Mouse (Mus musculus) lung, embryonic 14.5 days (tissue): ENCODE data around the gene Snai1. TPM values are rescaled to one million over a fixed set of nuclear protein-coding genes. Genes with fewer than 3 reads are reported as not detected.

Experiments used
- ATAC-seq: fragments of 200-750 bp; cut with Nextera tagmentation; 2 replicates; pipeline ENCODE4 v1.8.0; 2017; ENCODE audit warnings: mild to moderate bottlenecking, moderate TSS enrichment, moderate library complexity; ENCODE audit not compliant: insufficient read depth
- DNase-seq: peaks from one replicate; pipeline ENCODE4 v3.0.0-alpha.2; 2015
- H3K27ac ChIP-seq: fragments of 300-500 bp; sonication (generic); 2 replicates; pipeline ENCODE4 v1.5.1; 2014; ENCODE audit warnings: low read depth, mild to moderate bottlenecking, moderate library complexity
- H3K27me3 ChIP-seq: fragments of 300-500 bp; sonication (generic); 2 replicates; pipeline ENCODE4 v1.6.1; 2014; ENCODE audit warnings: low read length, control low read depth; ENCODE audit not compliant: insufficient read depth
- H3K36me3 ChIP-seq: fragments of 300-500 bp; sonication (generic); 2 replicates; pipeline ENCODE4 v1.6.1; 2014; ENCODE audit warnings: control low read depth; ENCODE audit not compliant: insufficient read depth
- H3K4me1 ChIP-seq: fragments of 300-500 bp; sonication (generic); 2 replicates; pipeline ENCODE4 v1.6.1; 2014; ENCODE audit warnings: antibody characterized with exemption, control low read depth; ENCODE audit not compliant: insufficient read depth
- H3K4me2 ChIP-seq: fragments of 300-500 bp; sonication (generic); 2 replicates; pipeline ENCODE4 v1.6.1; 2014; ENCODE audit warnings: mild to moderate bottlenecking
- H3K4me3 ChIP-seq: fragments of 300-500 bp; sonication (generic); 2 replicates; pipeline ENCODE4 v1.5.1; 2014; ENCODE audit warnings: low read depth, low read length
- H3K9ac ChIP-seq: fragments of 300-500 bp; sonication (generic); 2 replicates; pipeline ENCODE4 v1.6.1; 2014
- H3K9me3 ChIP-seq: fragments of 300-500 bp; sonication (generic); 2 replicates; pipeline ENCODE4 v1.6.1; 2016; ENCODE audit warnings: low read depth, low read length, control low read depth
- CTCF ChIP-seq: IDR thresholded peaks from 2 replicates; pipeline ENCODE4 v1.5.1; 2016; ENCODE audit warnings: antibody characterized with exemption, low read depth
- WGBS: fragments of 180-500 bp; shearing (Covaris S2); extraction: QIAGEN DNeasy Blood & Tissue Kit; methylation state at CpG from one replicate; pipeline ENCODE4 v1.1.7; 2014; 5-methylcytosine and 5-hydroxymethylcytosine counted together
- polyA plus RNA-seq: library from polyadenylated mRNA; unstranded; fragments of >200 nt; fragmentation: Nextera tagmentation; extraction: Ambion mirVana; gene quantifications from 2 replicates; pipeline ENCODE4 v1.2.1, GENCODE M21; 2014

The Snai1 gene
- polyA plus RNA-seq, 1 experiment from 2014 or later, result 162 TPM

GRCm38 (mm10) chr2:167570815-167571214 lies 32.8 kb downstream of the Snai1 start:
- TF ChIP-seq CTCF, result no peak
- 80% methylated on average over 6 of the region's 6 CpGs for WGBS
- Histone ChIP-seq H3K4me1 (peaks cover 7% of the 10 kb centered on the region; the same call in 1 of the 2 replicates), H3K4me3 (no peak overlapping the region), H3K9ac (no peak overlapping the region), H3K27me3 (no peaks in the 10 kb centered on the region), H3K27ac (peak overlapping the region; percentile 94), H3K4me2 (no peak overlapping the region), H3K9me3 (no peaks in the 10 kb centered on the region), H3K36me3 (no peaks in the 10 kb centered on the region)
- no peak for DNase-seq
- ATAC-seq, result no peak

GRCm38 (mm10) chr2:167571442-167572220 lies 33.6 kb downstream of the Snai1 start:
- TF ChIP-seq CTCF, result no peak
- WGBS, result 66% methylated on average over 18 of the region's 18 CpGs
- H3K4me1 ChIP-seq, result peaks cover 7% of the 10 kb centered on the region; the same call in 1 of the 2 replicates
- no peaks in the 10 kb centered on the region for H3K36me3 ChIP-seq
- peak overlapping the region; percentile 12; the same call in 1 of the 2 replicates for H3K27ac ChIP-seq
- no peaks in the 10 kb centered on the region for H3K27me3 ChIP-seq
- DNase-seq (no peak), ATAC-seq (no peak)
- H3K9ac ChIP-seq, result no peak overlapping the region; the same call in 1 of the 2 replicates
- no peak overlapping the region for H3K4me3 ChIP-seq
- no peaks in the 10 kb centered on the region for H3K9me3 ChIP-seq
- H3K4me2 ChIP-seq, result no peak overlapping the region

- Histone ChIP-seq H3K27ac (no peak overlapping the region; the same call in 1 of the 2 replicates), H3K4me2 (no peak overlapping the region), H3K4me1 (peaks cover 7% of the 10 kb centered on the region; the same call in 1 of the 2 replicates), H3K4me3 (no peak overlapping the region), H3K27me3 (no peaks in the 10 kb centered on the region), H3K9ac (no peak overlapping the region), H3K9me3 (no peaks in the 10 kb centered on the region), H3K36me3 (no peaks in the 10 kb centered on the region)
- ATAC-seq, result no peak
- no peak for TF ChIP-seq CTCF
- WGBS, result 64% methylated on average over 9 of the region's 9 CpGs
- no peak for DNase-seq
These were observed 36.8 kb downstream of the Snai1 start for GRCm38 (mm10) chr2:167574814-167575213.

- Histone ChIP-seq H3K27me3 (no peaks in the 10 kb centered on the region), H3K4me3 (no peak overlapping the region), H3K9ac (no peak overlapping the region), H3K27ac (no peak overlapping the region), H3K36me3 (no peaks in the 10 kb centered on the region), H3K4me1 (peaks cover under 1% of the 10 kb centered on the region; the same call in 1 of the 2 replicates), H3K9me3 (no peaks in the 10 kb centered on the region), H3K4me2 (no peak overlapping the region)
- no peak for ATAC-seq
- TF ChIP-seq CTCF, result no peak
- 86% methylated on average over 7 of the region's 7 CpGs for WGBS
- DNase-seq, result no peak
These were observed 37.6 kb downstream of the Snai1 start for GRCm38 (mm10) chr2:167575581-167575980.

- Histone ChIP-seq H3K4me2 (no peak overlapping the region), H3K9me3 (no peaks in the 10 kb centered on the region), H3K4me1 (no peaks in the 10 kb centered on the region), H3K27me3 (no peaks in the 10 kb centered on the region), H3K36me3 (no peaks in the 10 kb centered on the region), H3K27ac (no peak overlapping the region), H3K9ac (no peak overlapping the region), H3K4me3 (no peak overlapping the region)
- 69% methylated on average over 8 of the region's 8 CpGs for WGBS
- no peak for ATAC-seq
- no peak for TF ChIP-seq CTCF
- no peak for DNase-seq
These were observed 38.2 kb downstream of the Snai1 start for GRCm38 (mm10) chr2:167576121-167576620.

- no peak for TF ChIP-seq CTCF
- H3K4me2 ChIP-seq, result no peak overlapping the region
- DNase-seq, result no peak
- no peak for ATAC-seq
- H3K36me3 ChIP-seq, result no peaks in the 10 kb centered on the region
- peaks cover 4% of the 10 kb centered on the region; the same call in 1 of the 2 replicates for H3K4me1 ChIP-seq
- no peaks in the 10 kb centered on the region for H3K27me3 ChIP-seq
- H3K9me3 ChIP-seq, result no peaks in the 10 kb centered on the region
- H3K27ac ChIP-seq, result no peak overlapping the region
- H3K9ac ChIP-seq, result no peak overlapping the region
- WGBS, result 59% methylated on average over 9 of the region's 9 CpGs
- H3K4me3 ChIP-seq, result no peak overlapping the region
These were observed 39.3 kb downstream of the Snai1 start for GRCm38 (mm10) chr2:167577186-167577785.

GRCm38 (mm10) chr2:167578521-167578920 lies 40.5 kb downstream of the Snai1 start:
- no peak overlapping the region for H3K9ac ChIP-seq
- H3K4me2 ChIP-seq, result no peak overlapping the region
- H3K4me1 ChIP-seq, result peaks cover 15% of the 10 kb centered on the region
- H3K36me3 ChIP-seq, result no peaks in the 10 kb centered on the region
- DNase-seq, result peak; percentile 76
- H3K4me3 ChIP-seq, result no peak overlapping the region
- ATAC-seq, result no peak
- 30% methylated on average over 5 of the region's 5 CpGs for whole genome bisulfite sequencing
- no peaks in the 10 kb centered on the region for H3K27me3 ChIP-seq
- no peak; the same call in 1 of the 2 replicates for TF ChIP-seq CTCF
- H3K9me3 ChIP-seq, result no peaks in the 10 kb centered on the region
- H3K27ac ChIP-seq, result peak overlapping the region; percentile 58
